In genomic region chr8:13373151-13373662, GRCm38 (mm10) we compare ENCODE assay signal across 19 mouse cellular contexts. TPM values are rescaled to one million over a fixed set of nuclear protein-coding genes. Genes with fewer than 3 reads are reported as not detected.
DNase-seq lines count a peak whose midpoint lies in the region; ATAC-seq and TF ChIP-seq lines count a peak whose summit lies in the region.
"Had no signal": no experiment of that assay in that cellular context is flagged by ENCODE, and none has a peak within 500 bp of the region (broad histone marks: within the 10 kb centered on the region; RNA-seq: fewer than 3 reads in every experiment).

No protein-coding gene starts in this region.

- 88% methylated on average over 8 of the region's 8 CpGs for WGBS in embryonic facial prominence, embryonic 12.5 days
- WGBS in embryonic facial prominence, embryonic 10.5 days, result 94% methylated on average over 8 of the region's 8 CpGs
- 78% methylated on average over 8 of the region's 8 CpGs for WGBS in cerebellum, adult 2 months

- 0 out of 2 replicates have a peak, but pooled peaks have one; percentile 22 for ATAC-seq in embryonic facial prominence, embryonic 12.5 days (ENCODE audit: insufficient number of reproducible peaks, insufficient read depth, low FRiP score, low TSS enrichment)
- peak; percentile 37; the same call in 1 of the 2 replicates for ATAC-seq in erythroid progenitor cell, adult 5-6 weeks (replicated peaks; ENCODE audit: low FRiP score, poor library complexity, severe bottlenecking)
- ATAC-seq: forebrain, postnatal 0 days had no signal

- no peak overlapping the region for H3K4me2 ChIP-seq in embryonic facial prominence, embryonic 12.5 days (replicated peaks)
- H3K4me2 ChIP-seq: embryonic facial prominence, embryonic 15.5 days had no signal

- no peak for DNase-seq in embryonic facial prominence, embryonic 10.5 days (ENCODE audit: low spot score)
- peak; percentile 84 for DNase-seq in 416B (ENCODE audit: low read depth)
- DNase-seq in R1 (ENCODE audit: low read depth, low spot score), result peak; percentile 17
- DNase-seq in cerebellum, adult 2 months, result no peak
- no peak for DNase-seq in cerebellum, postnatal 36 days
- DNase-seq in cerebellum, postnatal 25 days, result no peak
- DNase-seq: cerebellum, adult 9-11 months; forebrain, postnatal 0 days; heart, postnatal 10 days; kidney, postnatal 36 days; lung, postnatal 14 days; midbrain, embryonic 14.5 days; spleen, adult 18-20 months had no signal

- no peak overlapping the region for H3K27ac ChIP-seq in embryonic facial prominence, embryonic 12.5 days
- no peak overlapping the region for H3K27ac ChIP-seq in embryonic facial prominence, embryonic 10.5 days (replicated peaks)
- no peak overlapping the region for H3K27ac ChIP-seq in cerebellum, adult 2 months (ENCODE audit: insufficient read depth, low read length)
- H3K27ac ChIP-seq: embryonic facial prominence, embryonic 15.5 days had no signal

- H3K4me3 ChIP-seq in embryonic facial prominence, embryonic 12.5 days, result no peak overlapping the region
- H3K4me3 ChIP-seq in embryonic facial prominence, embryonic 10.5 days, result no peak overlapping the region
- H3K4me3 ChIP-seq in cerebellum, adult 2 months (replicated peaks; ENCODE audit: insufficient read depth, low read depth, low read length), result no peak overlapping the region
- H3K4me3 ChIP-seq: embryonic facial prominence, embryonic 15.5 days had no signal

- no peaks in the 10 kb centered on the region for H3K9me3 ChIP-seq in embryonic facial prominence, embryonic 12.5 days
- no peaks in the 10 kb centered on the region for H3K9me3 ChIP-seq in embryonic facial prominence, embryonic 10.5 days
- H3K9me3 ChIP-seq: embryonic facial prominence, embryonic 15.5 days had no signal

- H3K27me3 ChIP-seq in embryonic facial prominence, embryonic 12.5 days, result no peaks in the 10 kb centered on the region
- no peaks in the 10 kb centered on the region for H3K27me3 ChIP-seq in embryonic facial prominence, embryonic 10.5 days (replicated peaks; ENCODE audit: low read depth, poor library complexity, severe bottlenecking)
- no peaks in the 10 kb centered on the region for H3K27me3 ChIP-seq in cerebellum, adult 2 months (ENCODE audit: control insufficient read depth, insufficient read depth, low read length)
- H3K27me3 ChIP-seq: embryonic facial prominence, embryonic 15.5 days had no signal

- H3K9ac ChIP-seq in embryonic facial prominence, embryonic 12.5 days, result no peak overlapping the region
- H3K9ac ChIP-seq: embryonic facial prominence, embryonic 15.5 days; forebrain, postnatal 0 days had no signal

- H3K36me3 ChIP-seq in embryonic facial prominence, embryonic 12.5 days, result peaks cover 86% of the 10 kb centered on the region
- peaks cover 97% of the 10 kb centered on the region for H3K36me3 ChIP-seq in embryonic facial prominence, embryonic 10.5 days (replicated peaks)

- no peak for TF ChIP-seq POLR2A in cerebellum, adult 2 months (IDR thresholded peaks at IDR 0.05; ENCODE audit: borderline replicate concordance, insufficient read depth, low read length)

- no peaks in the 10 kb centered on the region for H3K4me1 ChIP-seq in embryonic facial prominence, embryonic 12.5 days
- H3K4me1 ChIP-seq in embryonic facial prominence, embryonic 10.5 days, result no peaks in the 10 kb centered on the region
- H3K4me1 ChIP-seq in cerebellum, adult 2 months (ENCODE audit: control insufficient read depth, insufficient read depth, low read length), result no peaks in the 10 kb centered on the region
- H3K4me1 ChIP-seq: embryonic facial prominence, embryonic 15.5 days had no signal

- TF ChIP-seq CTCF in cerebellum, adult 2 months (IDR thresholded peaks at IDR 0.05; ENCODE audit: borderline replicate concordance, insufficient read depth, low read depth, low read length), result no peak

RNA-seq across cellular contexts. Expression of gene Atp4b, which starts 23.4 kb away (rescaled TPM):
- polyA plus RNA-seq in embryonic facial prominence, embryonic 12.5 days (2016; fragmentation: Nextera tagmentation; extraction: Ambion mirVana), result not detected in 2 replicates
- polyA plus RNA-seq in embryonic facial prominence, embryonic 10.5 days (2016; fragmentation: Nextera tagmentation; extraction: Ambion mirVana), result not detected in 2 replicates
- not detected in 2 replicates for total RNA-seq in erythroid progenitor cell, adult 5-6 weeks (2015; ENCODE audit: low replicate concordance)
- total RNA-seq in erythroid progenitor cell, adult 5-6 weeks (2017; ENCODE audit: low replicate concordance), result not detected in 2 replicates
- not detected in 2 replicates for polyA plus RNA-seq in cerebellum, adult 2 months (2012; rRNA removed)
- total RNA-seq: forebrain, postnatal 0 days; gastrocnemius, postnatal 4 days; heart, postnatal 10 days had no signal
- polyA plus RNA-seq: embryonic facial prominence, embryonic 15.5 days; forebrain, postnatal 0 days; limb, embryonic 14.5 days; midbrain, embryonic 14.5 days; neural tube, embryonic 11.5 days had no signal

RNA-seq across cellular contexts. Expression of gene Grk1, which starts 31.7 kb away (rescaled TPM):
- polyA plus RNA-seq in embryonic facial prominence, embryonic 12.5 days (2016; fragmentation: Nextera tagmentation; extraction: Ambion mirVana), result not detected in 2 replicates
- 0.02 and 0.03 TPM in 2 replicates for polyA plus RNA-seq in embryonic facial prominence, embryonic 10.5 days (2016; fragmentation: Nextera tagmentation; extraction: Ambion mirVana)
- total RNA-seq in erythroid progenitor cell, adult 5-6 weeks (2015; ENCODE audit: low replicate concordance), result 0.36 TPM in 1 of 2 replicates, not detected in the other
- 0.13 TPM in 1 of 2 replicates, not detected in the other for total RNA-seq in erythroid progenitor cell, adult 5-6 weeks (2017; ENCODE audit: low replicate concordance)
- 0.02 and 0.05 TPM in 2 replicates for polyA plus RNA-seq in cerebellum, adult 2 months (2012; rRNA removed)
- total RNA-seq: gastrocnemius, postnatal 4 days had no signal
- polyA plus RNA-seq: midbrain, embryonic 14.5 days; neural tube, embryonic 11.5 days had no signal

RNA-seq across cellular contexts. Expression of gene Tfdp1, which starts 34.7 kb away (rescaled TPM):
- polyA plus RNA-seq in embryonic facial prominence, embryonic 12.5 days (2016; fragmentation: Nextera tagmentation; extraction: Ambion mirVana), result 174 and 176 TPM in 2 replicates
- 182 and 193 TPM in 2 replicates for polyA plus RNA-seq in embryonic facial prominence, embryonic 10.5 days (2016; fragmentation: Nextera tagmentation; extraction: Ambion mirVana)
- 141 and 154 TPM in 2 replicates for total RNA-seq in erythroid progenitor cell, adult 5-6 weeks (2015; ENCODE audit: low replicate concordance)
- 74.7 and 138 TPM in 2 replicates for total RNA-seq in erythroid progenitor cell, adult 5-6 weeks (2017; ENCODE audit: low replicate concordance)
- 72.1 and 74.7 TPM in 2 replicates for polyA plus RNA-seq in cerebellum, adult 2 months (2012; rRNA removed)

Comparison
In these comparisons a context has a peak if more than half of its experiments do, and no peak if none do; other contexts are left out.
1. DNase-seq: peak in 416B (single experiment) and R1 (single experiment); none in embryonic facial prominence, embryonic 10.5 days (single experiment), cerebellum, adult 2 months (0 of 2), cerebellum, postnatal 36 days (0 of 2) and cerebellum, postnatal 25 days (0 of 2).